Comparison of ENCODE assay signal across 8 mouse cellular contexts in the genomic region with DNA sequence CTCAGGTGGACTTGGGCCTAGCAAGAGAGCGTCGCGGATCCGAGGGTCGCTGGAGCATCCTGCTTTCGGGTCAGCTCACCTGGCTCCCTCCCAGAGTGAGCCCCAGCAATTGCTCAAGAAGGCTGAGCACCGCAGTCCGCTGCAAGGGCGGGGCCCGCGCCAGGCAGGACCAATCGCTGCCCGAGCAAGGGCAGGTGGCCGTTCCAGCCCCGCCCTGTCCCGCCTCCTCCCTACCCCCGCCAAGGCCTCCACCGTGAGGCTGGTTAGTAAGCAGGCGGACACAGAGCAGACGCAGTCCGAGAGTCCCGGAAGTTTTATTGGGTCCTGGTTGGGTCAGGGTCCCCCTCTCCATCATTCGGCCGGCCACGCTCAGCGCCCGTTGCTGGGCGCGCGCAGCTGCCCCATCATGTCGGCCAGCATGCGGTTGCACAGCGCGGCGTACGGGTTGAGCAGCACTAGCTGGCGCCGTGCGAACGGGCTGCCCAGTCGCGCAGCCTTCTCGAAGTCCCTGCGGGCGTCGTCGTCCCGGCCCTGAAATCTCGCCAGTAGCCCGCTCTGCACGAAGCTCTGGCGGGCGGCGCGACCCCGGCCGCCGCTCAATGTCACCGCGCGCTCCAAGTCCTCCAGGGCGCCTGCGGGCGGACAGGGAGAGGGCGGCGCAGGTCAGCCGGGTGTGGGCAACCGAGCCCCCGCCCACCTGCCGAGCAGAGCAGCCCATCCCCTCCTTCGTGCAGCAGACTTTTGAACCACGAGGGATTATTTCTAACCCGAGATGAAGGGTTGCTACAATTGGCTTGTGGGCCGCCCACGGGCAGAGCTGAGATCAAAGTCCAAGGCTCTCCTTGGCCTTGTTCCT. TPM values are rescaled to one million over a fixed set of nuclear protein-coding genes. Genes with fewer than 3 reads are reported as not detected.
DNase-seq lines count a peak whose midpoint lies in the region; ATAC-seq lines count a peak whose summit lies in the region.

A gene (minus strand): TSS at position 206 of the 856 bp plus-strand sequence.

- ATAC-seq in heart, embryonic 15.5 days (replicated peaks; ENCODE audit: insufficient number of reproducible peaks, insufficient read depth, low FRiP score, low read depth), result peak; percentile 95
- ATAC-seq in liver, embryonic 12.5 days, result peak; percentile 93
- peak; percentile 94 for ATAC-seq in stomach, embryonic 14.5 days (ENCODE audit: insufficient number of reproducible peaks, insufficient read depth, low FRiP score, low read depth)

- H3K4me1 ChIP-seq in forebrain, embryonic 10.5 days, result peaks cover 27% of the 10 kb centered on the region
- peaks cover 13% of the 10 kb centered on the region for H3K4me1 ChIP-seq in heart, embryonic 15.5 days (replicated peaks)
- peaks cover 22% of the 10 kb centered on the region for H3K4me1 ChIP-seq in liver, embryonic 12.5 days
- H3K4me1 ChIP-seq in stomach, embryonic 14.5 days (ENCODE audit: control insufficient read depth, insufficient read depth, low read length), result no peaks in the 10 kb centered on the region

- H3K27me3 ChIP-seq in forebrain, embryonic 10.5 days (ENCODE audit: poor library complexity, severe bottlenecking), result peaks cover 51% of the 10 kb centered on the region
- H3K27me3 ChIP-seq in heart, embryonic 15.5 days, result peaks cover 22% of the 10 kb centered on the region
- peaks cover 66% of the 10 kb centered on the region for H3K27me3 ChIP-seq in liver, embryonic 12.5 days (replicated peaks)
- H3K27me3 ChIP-seq in stomach, embryonic 14.5 days (ENCODE audit: control insufficient read depth, insufficient read depth, low read length), result no peaks in the 10 kb centered on the region

- H3K36me3 ChIP-seq in forebrain, embryonic 10.5 days (replicated peaks), result no peaks in the 10 kb centered on the region
- no peaks in the 10 kb centered on the region for H3K36me3 ChIP-seq in heart, embryonic 15.5 days
- no peaks in the 10 kb centered on the region for H3K36me3 ChIP-seq in liver, embryonic 12.5 days
- no peaks in the 10 kb centered on the region for H3K36me3 ChIP-seq in stomach, embryonic 14.5 days (ENCODE audit: control insufficient read depth, insufficient read depth, low read length)

- H3K4me2 ChIP-seq in heart, embryonic 15.5 days, result peak within 1 kb of the TSS; percentile 99
- H3K4me2 ChIP-seq in liver, embryonic 12.5 days, result peak within 1 kb of the TSS; percentile 89
- H3K4me2 ChIP-seq in stomach, embryonic 14.5 days (replicated peaks; ENCODE audit: low read depth, low read length), result peak within 1 kb of the TSS; percentile 86

- peak; percentile 11 to 37 for DNase-seq in CD8-positive naive resting alpha-beta T cell, adult 2 months (ENCODE audit: low read depth in 2 of 2, low spot score in 2 of 2)
- peak; percentile 58 for DNase-seq in c-Kit-positive CD71-positive TER-119-negative erythroid progenitor cells, embryonic 14.5 days (ENCODE audit: low read depth)
- peak; percentile 82 for DNase-seq in forebrain, embryonic 10.5 days (ENCODE audit: extremely low spot score, low spot score)
- DNase-seq in kidney, postnatal 14 days, result peak; percentile 94
- peak; percentile 50 to 51 for DNase-seq in natural killer cell, adult 2 months (ENCODE audit: low spot score in 2 of 2)

- H3K4me3 ChIP-seq in forebrain, embryonic 10.5 days, result peak within 1 kb of the TSS; percentile 74
- H3K4me3 ChIP-seq in heart, embryonic 15.5 days, result peak within 1 kb of the TSS; percentile 73
- H3K4me3 ChIP-seq in liver, embryonic 12.5 days, result peak within 1 kb of the TSS; percentile 59
- H3K4me3 ChIP-seq in stomach, embryonic 14.5 days (ENCODE audit: low read depth, low read length), result peak within 1 kb of the TSS; percentile 47

- peak within 1 kb of the TSS; percentile 84 for H3K27ac ChIP-seq in forebrain, embryonic 10.5 days
- H3K27ac ChIP-seq in heart, embryonic 15.5 days, result peak within 1 kb of the TSS; percentile 87
- H3K27ac ChIP-seq in liver, embryonic 12.5 days, result peak within 1 kb of the TSS; percentile 50
- H3K27ac ChIP-seq in stomach, embryonic 14.5 days (ENCODE audit: low read length), result peak within 1 kb of the TSS; percentile 6; the same call in 1 of the 2 replicates

- under 1% methylated on average over 75 of the region's 75 CpGs for WGBS in forebrain, embryonic 10.5 days
- under 1% methylated on average over 75 of the region's 75 CpGs for WGBS in heart, embryonic 15.5 days
- WGBS in liver, embryonic 12.5 days (ENCODE audit: insufficient replicate concordance), result under 1% methylated on average over 75 of the region's 75 CpGs
- WGBS in stomach, embryonic 14.5 days, result under 1% methylated on average over 75 of the region's 75 CpGs

- H3K9ac ChIP-seq in heart, embryonic 15.5 days, result peak within 1 kb of the TSS; percentile 76
- peak within 1 kb of the TSS; percentile 66 for H3K9ac ChIP-seq in liver, embryonic 12.5 days
- peak within 1 kb of the TSS; percentile 26; the same call in 1 of the 2 replicates for H3K9ac ChIP-seq in stomach, embryonic 14.5 days (replicated peaks; ENCODE audit: low read depth, low read length)

- H3K9me3 ChIP-seq in forebrain, embryonic 10.5 days, result no peaks in the 10 kb centered on the region
- no peaks in the 10 kb centered on the region for H3K9me3 ChIP-seq in heart, embryonic 15.5 days (replicated peaks)
- H3K9me3 ChIP-seq in liver, embryonic 12.5 days (replicated peaks), result no peaks in the 10 kb centered on the region
- no peaks in the 10 kb centered on the region for H3K9me3 ChIP-seq in stomach, embryonic 14.5 days (ENCODE audit: control insufficient read depth, low read depth, low read length)

RNA-seq across cellular contexts. Expression of the gene that starts here (rescaled TPM):
- polyA plus RNA-seq in forebrain, embryonic 10.5 days (2016; fragmentation: Nextera tagmentation; extraction: Ambion mirVana), result 2.1 and 3.0 TPM in 2 replicates
- polyA plus RNA-seq in heart, embryonic 15.5 days (2015; fragmentation: Nextera tagmentation; extraction: Ambion mirVana), result 2.1 and 2.8 TPM in 2 replicates
- 0.81 and 1.6 TPM in 2 replicates for polyA plus RNA-seq in liver, embryonic 12.5 days (2016; fragmentation: Nextera tagmentation; extraction: Ambion mirVana)
- 3.2 and 3.5 TPM in 2 replicates for polyA plus RNA-seq in stomach, embryonic 14.5 days (2014; fragmentation: Nextera tagmentation; extraction: Ambion mirVana)

Comparison
In these comparisons a context has a peak if more than half of its experiments do, and no peak if none do; other contexts are left out.
1. Peak in every context shown above with its lines: DNase-seq, ATAC-seq, H3K4me3 ChIP-seq and H3K27ac ChIP-seq.
2. DNase-seq: peak in every context shown above with its lines; median percentile 94 in kidney, postnatal 14 days; 82 in forebrain, embryonic 10.5 days; 58 in c-Kit-positive CD71-positive TER-119-negative erythroid progenitor cells, embryonic 14.5 days; 50 in natural killer cell, adult 2 months; 24 in CD8-positive naive resting alpha-beta T cell, adult 2 months.
3. H3K27ac ChIP-seq: peak in every context shown above with its lines; median percentile 87 in heart, embryonic 15.5 days; 84 in forebrain, embryonic 10.5 days; 50 in liver, embryonic 12.5 days; 6 in stomach, embryonic 14.5 days.
4. H3K9ac ChIP-seq: peak in every context shown above with its lines; median percentile 76 in heart, embryonic 15.5 days; 66 in liver, embryonic 12.5 days; 26 in stomach, embryonic 14.5 days.